In genomic region chr6:54565012-54565411, GRCm38 (mm10) we compare ENCODE assay signal across 8 mouse cellular contexts. TPM values are rescaled to one million over a fixed set of nuclear protein-coding genes. Genes with fewer than 3 reads are reported as not detected.
DNase-seq lines count a peak whose midpoint lies in the region; ATAC-seq and TF ChIP-seq lines count a peak whose summit lies in the region.

No protein-coding gene starts in this region.

- TF ChIP-seq CTCF in brain, embryonic 14.5 days (IDR thresholded peaks at IDR 0.05; ENCODE audit: borderline replicate concordance, extremely low read depth, insufficient read depth, insufficient read length) = no peak

- H3K27me3 ChIP-seq in forebrain, embryonic 16.5 days (replicated peaks; ENCODE audit: control insufficient read depth, insufficient read depth, low read length) = no peaks in the 10 kb centered on the region
- no peaks in the 10 kb centered on the region for H3K27me3 ChIP-seq in midbrain, embryonic 11.5 days (ENCODE audit: control insufficient read depth, insufficient read depth, low read length)

- peak overlapping the region; percentile 93 for H3K9ac ChIP-seq in forebrain, embryonic 16.5 days (replicated peaks; ENCODE audit: low read depth, low read length)
- peak overlapping the region; percentile 87 for H3K9ac ChIP-seq in midbrain, embryonic 11.5 days (ENCODE audit: low read length)

- peak; percentile 40 for ATAC-seq in forebrain, embryonic 16.5 days
- ATAC-seq in midbrain, embryonic 11.5 days (ENCODE audit: low FRiP score) = peak; percentile 73
- no peak for ATAC-seq in inflammation-experienced regulatory T-cells, adult 6 months

- H3K9me3 ChIP-seq in forebrain, embryonic 16.5 days (ENCODE audit: control insufficient read depth, low read length) = no peaks in the 10 kb centered on the region
- no peaks in the 10 kb centered on the region for H3K9me3 ChIP-seq in midbrain, embryonic 11.5 days (ENCODE audit: control insufficient read depth, low read length)

- peak overlapping the region; percentile 94 for H3K27ac ChIP-seq in forebrain, embryonic 16.5 days (ENCODE audit: low read length)
- peak overlapping the region; percentile 65 for H3K27ac ChIP-seq in midbrain, embryonic 11.5 days (ENCODE audit: low read depth, low read length)

- peaks cover 45% of the 10 kb centered on the region for H3K4me1 ChIP-seq in forebrain, embryonic 16.5 days (replicated peaks; ENCODE audit: control insufficient read depth, insufficient read depth, low read length)
- peaks cover 27% of the 10 kb centered on the region for H3K4me1 ChIP-seq in midbrain, embryonic 11.5 days (ENCODE audit: control insufficient read depth, insufficient read depth, low read length)

- 2% methylated on average over 3 of the region's 3 CpGs for WGBS in forebrain, embryonic 16.5 days
- WGBS in midbrain, embryonic 11.5 days = 13% methylated on average over 3 of the region's 3 CpGs

- H3K4me3 ChIP-seq in forebrain, embryonic 16.5 days (replicated peaks; ENCODE audit: low read length) = peak overlapping the region; percentile 83
- peak overlapping the region; percentile 64 for H3K4me3 ChIP-seq in midbrain, embryonic 11.5 days (ENCODE audit: low read depth, low read length)

- H3K4me2 ChIP-seq in forebrain, embryonic 16.5 days (ENCODE audit: low read length) = peak overlapping the region; percentile 69
- H3K4me2 ChIP-seq in midbrain, embryonic 11.5 days = peak overlapping the region; percentile 83

- no peaks in the 10 kb centered on the region for H3K36me3 ChIP-seq in forebrain, embryonic 16.5 days (ENCODE audit: control insufficient read depth, insufficient read depth)
- H3K36me3 ChIP-seq in midbrain, embryonic 11.5 days (ENCODE audit: control insufficient read depth, insufficient read depth, low read length) = no peaks in the 10 kb centered on the region

- TF ChIP-seq POLR2A in brain, embryonic 14.5 days (IDR thresholded peaks at IDR 0.05; ENCODE audit: borderline replicate concordance, extremely low read depth, insufficient read depth, insufficient read length, poor library complexity, severe bottlenecking) = no peak

- DNase-seq in cerebellum, adult 18-20 months = peak; percentile 41 to 62
- DNase-seq in cerebellum, adult 11 months = no peak
- DNase-seq in brain, embryonic 14.5 days (ENCODE audit: low read depth) = peak; percentile 89
- DNase-seq in midbrain, embryonic 11.5 days (ENCODE audit: low spot score, missing footprints) = peak; percentile 95
- DNase-seq in spleen, adult 18-20 months = no peak
- no peak for DNase-seq in urinary bladder, adult 18-20 months (ENCODE audit: low spot score in 2 of 2)

RNA-seq across cellular contexts. Expression of gene Scrn1, which starts 1.3 kb away (rescaled TPM):
- polyA plus RNA-seq in brain, embryonic 14.5 days (2012; rRNA removed) = 72.0 and 92.9 TPM in 2 replicates
- 148 and 168 TPM in 2 replicates for polyA plus RNA-seq in forebrain, embryonic 16.5 days (2015; fragmentation: Nextera tagmentation; extraction: Ambion mirVana)
- polyA plus RNA-seq in midbrain, embryonic 11.5 days (2014; fragmentation: Nextera tagmentation; extraction: Ambion mirVana) = 69.5 and 73.3 TPM in 2 replicates
- polyA plus RNA-seq in inflammation-experienced regulatory T-cells, adult 6 months (2017; shearing (Covaris generic)) = under 1 TPM in 1 of 3 experiments, not detected in 2; 0.13 TPM

RNA-seq across cellular contexts. Expression of gene Plekha8, which starts 29.9 kb away (rescaled TPM):
- polyA plus RNA-seq in brain, embryonic 14.5 days (2012; rRNA removed) = 15.9 and 16.5 TPM in 2 replicates
- 10.5 and 10.7 TPM in 2 replicates for polyA plus RNA-seq in forebrain, embryonic 16.5 days (2015; fragmentation: Nextera tagmentation; extraction: Ambion mirVana)
- 21.0 and 22.5 TPM in 2 replicates for polyA plus RNA-seq in midbrain, embryonic 11.5 days (2014; fragmentation: Nextera tagmentation; extraction: Ambion mirVana)
- polyA plus RNA-seq in inflammation-experienced regulatory T-cells, adult 6 months (2017; shearing (Covaris generic)) = 1 to 10 TPM; 1.3 to 1.6 (median 1.5) TPM

RNA-seq across cellular contexts. Expression of gene Fkbp14, which starts 32.1 kb away (rescaled TPM):
- 11.6 and 12.2 TPM in 2 replicates for polyA plus RNA-seq in brain, embryonic 14.5 days (2012; rRNA removed)
- 6.8 and 9.0 TPM in 2 replicates for polyA plus RNA-seq in forebrain, embryonic 16.5 days (2015; fragmentation: Nextera tagmentation; extraction: Ambion mirVana)
- 14.5 and 18.0 TPM in 2 replicates for polyA plus RNA-seq in midbrain, embryonic 11.5 days (2014; fragmentation: Nextera tagmentation; extraction: Ambion mirVana)
- polyA plus RNA-seq in inflammation-experienced regulatory T-cells, adult 6 months (2017; shearing (Covaris generic)) = not detected

Comparison
In these comparisons a context has a peak if more than half of its experiments do, and no peak if none do; other contexts are left out.
1. DNase-seq: peak in cerebellum, adult 18-20 months (2 of 2), brain, embryonic 14.5 days (single experiment) and midbrain, embryonic 11.5 days (single experiment); none in cerebellum, adult 11 months (single experiment), spleen, adult 18-20 months (0 of 2) and urinary bladder, adult 18-20 months (0 of 2).
2. RNA of gene Scrn1, which starts 1.3 kb away (polyA plus RNA-seq): 148 to 168 TPM in forebrain, embryonic 16.5 days, 72.0 to 92.9 TPM in brain, embryonic 14.5 days and 69.5 to 73.3 TPM in midbrain, embryonic 11.5 days; 0.13 TPM in inflammation-experienced regulatory T-cells, adult 6 months; every median in the first group is over 10 times any median in the second.